Mouse (Mus musculus) midbrain, embryonic 13.5 days (tissue): ENCODE measurements at regions not wholly inside any gene's neighbourhood (a gene's known extent, or its start where the extent isn't known, plus 50 kb on each side); places are given as distances from the start of the nearest gene placed in this dataset.

Source experiments
- ATAC-seq: fragments of 200-750 bp; cut with Nextera tagmentation; 2 replicates; pipeline ENCODE4 v1.8.0; 2017; ENCODE audit warnings: mild to moderate bottlenecking, moderate TSS enrichment, moderate library complexity
- H3K27ac ChIP-seq: fragments of 300-500 bp; sonication (generic); 2 replicates; pipeline ENCODE4 v1.5.1; 2015; ENCODE audit warnings: inconsistent platforms, mild to moderate bottlenecking, moderate library complexity
- H3K27me3 ChIP-seq: fragments of 300-500 bp; sonication (generic); 2 replicates; pipeline ENCODE4 v1.6.1; 2015; ENCODE audit warnings: mild to moderate bottlenecking, inconsistent platforms
- H3K36me3 ChIP-seq: fragments of 300-500 bp; sonication (generic); 2 replicates; pipeline ENCODE4 v1.6.1; 2015; ENCODE audit warnings: mild to moderate bottlenecking, inconsistent platforms
- H3K4me1 ChIP-seq: fragments of 300-500 bp; sonication (generic); replicated peaks from 2 replicates; pipeline ENCODE4 v1.6.1; 2015; ENCODE audit warnings: inconsistent platforms
- H3K4me2 ChIP-seq: fragments of 300-500 bp; sonication (generic); replicated peaks from 2 replicates; pipeline ENCODE4 v1.6.1; 2015; ENCODE audit warnings: moderate library complexity, mild to moderate bottlenecking, inconsistent platforms
- H3K4me3 ChIP-seq: fragments of 300-500 bp; sonication (generic); replicated peaks from 2 replicates; pipeline ENCODE4 v1.5.1; 2015; ENCODE audit warnings: mild to moderate bottlenecking, inconsistent platforms
- H3K9ac ChIP-seq: fragments of 300-500 bp; sonication (generic); replicated peaks from 2 replicates; pipeline ENCODE4 v1.6.1; 2015; ENCODE audit warnings: mild to moderate bottlenecking, inconsistent platforms
- H3K9me3 ChIP-seq: fragments of 300-500 bp; sonication (generic); 2 replicates; pipeline ENCODE4 v1.6.1; 2016; ENCODE audit warnings: mild to moderate bottlenecking, inconsistent platforms
- WGBS: fragments of 180-500 bp; shearing (Covaris S2); methylation state at CpG from one replicate; pipeline ENCODE4 v1.1.7; 2015; 5-methylcytosine and 5-hydroxymethylcytosine counted together

GRCm38 (mm10) chr11:82614356-82614755 lies 149.8 kb downstream of the Cct6b start:
- Histone ChIP-seq H3K9me3 (no peaks in the 10 kb centered on the region), H3K36me3 (no peaks in the 10 kb centered on the region), H3K27ac (no peak overlapping the region), H3K4me3 (no peak overlapping the region), H3K4me1 (peaks cover 15% of the 10 kb centered on the region), H3K9ac (no peak overlapping the region), H3K27me3 (0 out of 2 replicates have a peak, but pooled peaks cover 5% of the 10 kb centered on the region), H3K4me2 (no peak overlapping the region)
- ATAC-seq: no peak
- 90% methylated on average over 9 of the region's 9 CpGs for WGBS

DNA sequence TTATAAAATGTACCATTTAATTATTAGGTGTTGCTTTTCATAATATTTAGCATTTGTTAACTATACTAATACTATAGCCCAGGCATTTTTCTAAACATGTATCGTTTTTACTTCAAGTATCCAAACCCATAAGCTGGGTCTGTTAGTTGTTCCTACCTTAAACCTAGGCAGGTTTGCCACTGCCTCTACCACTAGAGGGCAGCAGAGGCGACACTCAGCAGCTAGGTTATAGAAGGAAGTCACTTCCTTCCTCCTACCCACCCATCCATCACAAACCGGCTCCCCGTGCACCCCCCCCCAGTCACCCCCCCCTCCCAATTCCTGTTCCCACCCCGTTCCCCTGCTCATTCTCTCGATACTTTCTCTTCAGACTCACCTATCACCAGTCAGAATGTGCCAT lies 150.6 kb downstream of the Cct6b start:
- Histone ChIP-seq H3K27me3 (0 out of 2 replicates have a peak, but pooled peaks cover 5% of the 10 kb centered on the region), H3K9ac (no peak overlapping the region), H3K36me3 (no peaks in the 10 kb centered on the region), H3K4me3 (no peak overlapping the region), H3K27ac (no peak overlapping the region), H3K4me1 (peaks cover 19% of the 10 kb centered on the region), H3K9me3 (no peaks in the 10 kb centered on the region), H3K4me2 (no peak overlapping the region)
- 32% methylated on average over 6 of the region's 6 CpGs for WGBS
- no peak for ATAC-seq

GRCm38 (mm10) chr11:82612026-82612425 lies 152.1 kb downstream of the Cct6b start:
- Histone ChIP-seq H3K36me3 (no peaks in the 10 kb centered on the region), H3K9ac (no peak overlapping the region), H3K27me3 (no peaks in the 10 kb centered on the region), H3K4me3 (no peak overlapping the region), H3K9me3 (no peaks in the 10 kb centered on the region), H3K4me2 (no peak overlapping the region), H3K27ac (no peak overlapping the region), H3K4me1 (peaks cover 8% of the 10 kb centered on the region)
- ATAC-seq: no peak

GRCm38 (mm10) chr11:82608963-82609362 lies 155.2 kb downstream of the Cct6b start:
- 57% methylated on average over 1 of the region's 1 CpGs for WGBS
- no peak overlapping the region for H3K4me3 ChIP-seq
- H3K4me1 ChIP-seq: peaks cover 4% of the 10 kb centered on the region
- H3K27me3 ChIP-seq: 0 out of 2 replicates have a peak, but pooled peaks cover 2% of the 10 kb centered on the region
- H3K27ac ChIP-seq: peak overlapping the region; percentile 1; the same call in 1 of the 2 replicates
- ATAC-seq: 0 out of 2 replicates have a peak, but pooled peaks have one; percentile 43
- no peak overlapping the region for H3K4me2 ChIP-seq
- H3K36me3 ChIP-seq: no peaks in the 10 kb centered on the region
- H3K9ac ChIP-seq: no peak overlapping the region
- H3K9me3 ChIP-seq: no peaks in the 10 kb centered on the region

- H3K4me1 ChIP-seq: peaks cover 12% of the 10 kb centered on the region
- H3K4me2 ChIP-seq: no peak overlapping the region
- H3K27ac ChIP-seq: no peak overlapping the region
- H3K27me3 ChIP-seq: 0 out of 2 replicates have a peak, but pooled peaks cover 6% of the 10 kb centered on the region
- no peak for ATAC-seq
- no peak overlapping the region for H3K9ac ChIP-seq
- no peaks in the 10 kb centered on the region for H3K9me3 ChIP-seq
- H3K4me3 ChIP-seq: no peak overlapping the region
- no peaks in the 10 kb centered on the region for H3K36me3 ChIP-seq
- 91% methylated on average over 5 of the region's 5 CpGs for WGBS
Observed at GRCm38 (mm10) chr11:82607661-82608060, 156.5 kb downstream of the Cct6b start.

DNA sequence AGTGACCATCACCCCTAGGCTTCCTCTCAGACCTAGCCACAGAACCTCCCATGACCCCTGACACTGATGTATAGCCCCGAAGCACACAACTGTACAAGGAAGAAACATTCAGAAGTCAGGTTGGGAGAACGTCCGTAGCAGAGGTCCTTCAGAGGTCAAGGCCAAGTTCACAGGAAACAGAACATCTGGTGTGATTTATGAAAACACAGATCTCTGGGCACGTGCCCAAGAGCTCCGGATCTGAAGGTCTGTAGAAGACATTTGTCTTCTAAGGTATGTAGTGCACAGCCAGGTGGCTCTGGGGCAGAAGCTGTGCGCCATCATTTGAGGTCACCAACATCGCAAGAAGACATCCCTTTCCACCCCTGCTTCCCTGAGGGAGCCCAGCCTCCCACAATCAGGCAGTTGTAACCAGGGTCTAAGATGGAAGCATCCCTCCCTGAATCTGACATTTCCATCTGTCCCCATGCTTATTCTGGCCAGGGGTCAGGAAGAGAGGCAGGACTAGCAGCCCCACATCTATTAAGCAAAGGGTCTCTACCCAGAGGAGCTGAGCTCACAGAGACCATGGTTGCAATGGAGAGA lies 159.8 kb downstream of the Cct6b start:
- Histone ChIP-seq H3K36me3 (no peaks in the 10 kb centered on the region), H3K4me2 (no peak overlapping the region), H3K4me1 (peaks cover 23% of the 10 kb centered on the region), H3K4me3 (no peak overlapping the region), H3K27ac (no peak overlapping the region), H3K9me3 (no peaks in the 10 kb centered on the region), H3K27me3 (peaks cover 14% of the 10 kb centered on the region), H3K9ac (no peak overlapping the region)
- 85% methylated on average over 7 of the region's 7 CpGs for WGBS
- ATAC-seq: no peak

- Histone ChIP-seq H3K4me2 (peak overlapping the region; percentile 11; the same call in 1 of the 2 replicates), H3K9ac (peak overlapping the region; percentile 23; the same call in 1 of the 2 replicates), H3K4me1 (peaks cover 31% of the 10 kb centered on the region), H3K27me3 (peaks cover 15% of the 10 kb centered on the region), H3K4me3 (no peak overlapping the region), H3K36me3 (no peaks in the 10 kb centered on the region), H3K9me3 (no peaks in the 10 kb centered on the region), H3K27ac (peak overlapping the region; percentile 32; the same call in 1 of the 2 replicates)
- no peak for ATAC-seq
- 12% methylated on average over 11 of the region's 11 CpGs for WGBS
Observed at GRCm38 (mm10) chr11:82602818-82603217, 161.3 kb downstream of the Cct6b start.

- Histone ChIP-seq H3K27me3 (peaks cover 15% of the 10 kb centered on the region), H3K36me3 (no peaks in the 10 kb centered on the region), H3K27ac (no peak overlapping the region), H3K9ac (0 out of 2 replicates have a peak overlapping the region, but pooled peaks have one; percentile 23), H3K4me3 (no peak overlapping the region), H3K4me2 (no peak overlapping the region), H3K4me1 (peaks cover 36% of the 10 kb centered on the region), H3K9me3 (no peaks in the 10 kb centered on the region)
- no peak for ATAC-seq
- WGBS: 54% methylated on average over 2 of the region's 2 CpGs
Observed at GRCm38 (mm10) chr11:82602250-82602649, 161.9 kb downstream of the Cct6b start.

DNA sequence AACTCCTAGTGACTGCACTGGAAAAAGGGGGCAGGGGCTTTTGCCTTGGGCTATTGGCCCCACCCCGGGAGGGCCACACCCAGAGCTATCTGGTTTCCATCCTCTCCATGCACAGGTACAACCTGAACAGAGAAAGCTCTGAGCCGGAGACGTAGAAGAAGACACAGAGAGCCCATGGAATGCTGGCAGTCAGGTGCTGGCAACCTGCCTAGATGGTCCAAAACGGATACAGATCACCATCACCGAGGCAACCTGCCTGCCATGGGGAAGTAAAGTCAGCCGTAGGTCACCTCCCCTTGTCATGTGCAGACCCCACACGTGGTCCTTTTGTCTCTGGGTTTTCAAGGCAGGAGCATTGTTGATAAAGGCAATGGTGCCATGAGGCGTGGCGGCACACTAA lies 164.0 kb downstream of the Cct6b start:
- H3K27me3 ChIP-seq: peaks cover 21% of the 10 kb centered on the region
- no peak overlapping the region for H3K4me2 ChIP-seq
- ATAC-seq: no peak
- H3K9me3 ChIP-seq: no peaks in the 10 kb centered on the region
- no peaks in the 10 kb centered on the region for H3K36me3 ChIP-seq
- H3K4me1 ChIP-seq: peaks cover 36% of the 10 kb centered on the region
- H3K4me3 ChIP-seq: no peak overlapping the region
- no peak overlapping the region for H3K9ac ChIP-seq
- no peak overlapping the region for H3K27ac ChIP-seq
- WGBS: 66% methylated on average over 9 of the region's 9 CpGs

- Histone ChIP-seq H3K27ac (no peak overlapping the region), H3K4me3 (no peak overlapping the region), H3K9ac (0 out of 2 replicates have a peak overlapping the region, but pooled peaks have one; percentile 4), H3K9me3 (no peaks in the 10 kb centered on the region), H3K36me3 (no peaks in the 10 kb centered on the region), H3K4me1 (peaks cover 29% of the 10 kb centered on the region), H3K27me3 (peaks cover 16% of the 10 kb centered on the region), H3K4me2 (no peak overlapping the region)
- ATAC-seq: 0 out of 2 replicates have a peak, but pooled peaks have one; percentile 17
- WGBS: 23% methylated on average over 6 of the region's 6 CpGs
Observed at GRCm38 (mm10) chr11:82597757-82598156, 166.4 kb downstream of the Cct6b start.

- Histone ChIP-seq H3K4me1 (peaks cover 20% of the 10 kb centered on the region), H3K9me3 (no peaks in the 10 kb centered on the region), H3K27me3 (peaks cover 16% of the 10 kb centered on the region), H3K4me2 (no peak overlapping the region), H3K4me3 (no peak overlapping the region), H3K27ac (no peak overlapping the region), H3K9ac (no peak overlapping the region), H3K36me3 (no peaks in the 10 kb centered on the region)
- no peak for ATAC-seq
- WGBS: 86% methylated on average over 3 of the region's 3 CpGs
Observed at GRCm38 (mm10) chr11:82596801-82597200, 167.3 kb downstream of the Cct6b start.

GRCm38 (mm10) chr11:82589761-82590160 lies 174.4 kb downstream of the Cct6b start:
- H3K9me3 ChIP-seq: no peaks in the 10 kb centered on the region
- no peak overlapping the region for H3K9ac ChIP-seq
- H3K4me1 ChIP-seq: no peaks in the 10 kb centered on the region
- H3K27me3 ChIP-seq: no peaks in the 10 kb centered on the region
- no peak overlapping the region for H3K27ac ChIP-seq
- H3K36me3 ChIP-seq: no peaks in the 10 kb centered on the region
- H3K4me2 ChIP-seq: no peak overlapping the region
- H3K4me3 ChIP-seq: no peak overlapping the region
- ATAC-seq: no peak
- 83% methylated on average over 2 of the region's 2 CpGs for WGBS

- no peak for ATAC-seq
- Histone ChIP-seq H3K27me3 (no peaks in the 10 kb centered on the region), H3K9me3 (no peaks in the 10 kb centered on the region), H3K36me3 (no peaks in the 10 kb centered on the region), H3K27ac (no peak overlapping the region), H3K4me2 (no peak overlapping the region), H3K4me3 (no peak overlapping the region), H3K4me1 (no peaks in the 10 kb centered on the region), H3K9ac (no peak overlapping the region)
- whole genome bisulfite sequencing: 90% methylated on average over 5 of the region's 5 CpGs
Observed at GRCm38 (mm10) chr11:82588744-82589143, 175.4 kb downstream of the Cct6b start.
